Mouse (Mus musculus) MEL (cell line): ENCODE measurements at regions not wholly inside any gene's neighbourhood (a gene's known extent, or its start where the extent isn't known, plus 50 kb on each side); places are given as distances from the start of the nearest gene placed in this dataset.

Experiments used
- DNase-seq: peaks from one replicate; pipeline ENCODE4 v3.0.0; 2011; ENCODE audit warnings: low read depth, low spot score
- H3K27ac ChIP-seq: 2 replicates; pipeline ENCODE4 v1.5.1; 2012; ENCODE audit warnings: low read depth, mild to moderate bottlenecking, control low read depth, low read length, moderate library complexity; ENCODE audit not compliant: control insufficient read depth
- H3K27me3 ChIP-seq, 2 experiments: fragments of 150-350 bp in 1 of 2; sonication (generic) in 1 of 2; 2 replicates each; pipeline ENCODE4 v1.6.1; 2012; ENCODE audit warnings: low read length in 2 of 2, mild to moderate bottlenecking in 2 of 2, improper control_type of control experiment in 1 of 2, moderate library complexity in 1 of 2; ENCODE audit not compliant: insufficient read depth in 2 of 2, control insufficient read depth in 1 of 2
- H3K36me3 ChIP-seq, 2 experiments: 2 replicates each; pipeline ENCODE4 v1.6.1; 2012 to 2014; ENCODE audit warnings: low read length in 2 of 2, improper control_type of control experiment in 1 of 2, inconsistent platforms in 1 of 2, mild to moderate bottlenecking in 1 of 2; ENCODE audit not compliant: insufficient read depth in 2 of 2, control insufficient read depth in 1 of 2
- H3K4me1 ChIP-seq, 2 experiments: fragments of 150-350 bp in 1 of 2; sonication (generic) in 1 of 2; 2 replicates each; pipeline ENCODE4 v1.6.1; 2012; ENCODE audit warnings: low read length in 2 of 2, improper control_type of control experiment in 1 of 2, mild to moderate bottlenecking in 1 of 2; ENCODE audit not compliant: insufficient read depth in 2 of 2, control insufficient read depth in 1 of 2
- H3K4me3 ChIP-seq, 2 experiments: fragments of 150-350 bp in 1 of 2; sonication (generic) in 1 of 2; 2 replicates each; pipeline ENCODE4 v1.5.1; 2012; ENCODE audit warnings: low read depth in 2 of 2, low read length in 2 of 2, mild to moderate bottlenecking in 2 of 2, moderate library complexity in 2 of 2, control low read depth in 1 of 2, improper control_type of control experiment in 1 of 2; ENCODE audit not compliant: control insufficient read depth in 1 of 2, insufficient read depth in 1 of 2
- H3K79me2 ChIP-seq: 2 replicates; pipeline ENCODE4 v1.6.1; 2012; ENCODE audit warnings: mild to moderate bottlenecking, low read length, moderate library complexity; ENCODE audit not compliant: control insufficient read depth, poor library complexity, insufficient read depth
- H3K9ac ChIP-seq: 2 replicates; pipeline ENCODE4 v1.6.1; 2012; ENCODE audit warnings: low read depth, mild to moderate bottlenecking, control low read depth, low read length, moderate library complexity; ENCODE audit not compliant: control insufficient read depth, poor library complexity, severe bottlenecking
- H3K9me3 ChIP-seq: fragments of 150-350 bp; sonication (generic); replicated peaks from 2 replicates; pipeline ENCODE4 v1.6.1; 2012; ENCODE audit warnings: mild to moderate bottlenecking, low read length, improper control_type of control experiment, moderate library complexity; ENCODE audit not compliant: insufficient read depth
- BHLHE40 ChIP-seq: IDR thresholded peaks from 2 replicates; pipeline ENCODE4 v1.6.1; 2012; ENCODE audit warnings: low read depth, mild to moderate bottlenecking, inconsistent platforms, low read length, improper control_type of control experiment, borderline replicate concordance
- CHD1 ChIP-seq: IDR thresholded peaks from 2 replicates; pipeline ENCODE4 v1.6.1; 2012; ENCODE audit warnings: low read depth, mild to moderate bottlenecking, inconsistent platforms, low read length, improper control_type of control experiment
- E2F4 ChIP-seq: IDR thresholded peaks from 2 replicates; pipeline ENCODE4 v1.6.1; 2011; ENCODE audit warnings: low read depth, low read length, improper control_type of control experiment, borderline replicate concordance
- ELF1 ChIP-seq: IDR thresholded peaks from 2 replicates; pipeline ENCODE4 v1.6.1; 2014; ENCODE audit warnings: low read depth, mild to moderate bottlenecking, inconsistent platforms, low read length, improper control_type of control experiment, moderate library complexity
- EP300 ChIP-seq, 2 experiments: IDR thresholded peaks; 2 replicates each; pipeline ENCODE4 v1.6.1; 2011; ENCODE audit warnings: improper control_type of control experiment in 2 of 2, low read length in 2 of 2, low read depth in 1 of 2, mild to moderate bottlenecking in 1 of 2
- ETS1 ChIP-seq: IDR thresholded peaks from 2 replicates; pipeline ENCODE4 v1.6.1; 2012; ENCODE audit warnings: low read depth, mild to moderate bottlenecking, inconsistent platforms, low read length, improper control_type of control experiment, moderate library complexity
- GABPA ChIP-seq: IDR thresholded peaks from 2 replicates; pipeline ENCODE4 v1.6.1; 2012; ENCODE audit warnings: low read depth, mild to moderate bottlenecking, inconsistent platforms, low read length, improper control_type of control experiment, moderate library complexity
- GATA1 ChIP-seq: IDR thresholded peaks from 2 replicates; pipeline ENCODE4 v1.6.1; 2011; ENCODE audit warnings: low read depth, low read length, improper control_type of control experiment
- HCFC1 ChIP-seq: IDR thresholded peaks from 2 replicates; pipeline ENCODE4 v1.6.1; 2012; ENCODE audit warnings: low read depth, mild to moderate bottlenecking, inconsistent platforms, low read length, improper control_type of control experiment, moderate library complexity
- KAT2A ChIP-seq: conservative IDR thresholded peaks from 2 replicates; pipeline ENCODE4 v1.6.1; 2012; ENCODE audit warnings: low read depth, low read length, improper control_type of control experiment, inconsistent platforms
- MAX ChIP-seq: IDR thresholded peaks from 2 replicates; pipeline ENCODE4 v1.6.1; 2011; ENCODE audit warnings: low read length, improper control_type of control experiment
- MYC ChIP-seq: IDR thresholded peaks from 2 replicates; pipeline ENCODE4 v1.6.1; 2011; ENCODE audit warnings: low read depth, mild to moderate bottlenecking, low read length, improper control_type of control experiment, moderate library complexity
- NELFE ChIP-seq: IDR thresholded peaks from 2 replicates; pipeline ENCODE4 v1.6.1; 2011; ENCODE audit warnings: low read depth, low read length, improper control_type of control experiment
- NRF1 ChIP-seq: IDR thresholded peaks from 2 replicates; pipeline ENCODE4 v1.6.1; 2014; ENCODE audit warnings: low read depth, mild to moderate bottlenecking, inconsistent platforms, low read length, improper control_type of control experiment, moderate library complexity; ENCODE audit not compliant: poor library complexity, insufficient read depth, severe bottlenecking
- POLR2AphosphoS2 ChIP-seq: IDR thresholded peaks from 2 replicates; pipeline ENCODE4 v1.6.1; 2011; ENCODE audit warnings: low read length, improper control_type of control experiment
- POLR2AphosphoS5 ChIP-seq: IDR thresholded peaks from 2 replicates; pipeline ENCODE4 v1.6.1; 2012; ENCODE audit warnings: low read depth, borderline replicate concordance, mild to moderate bottlenecking, inconsistent platforms, low read length, moderate library complexity, mixed read lengths
- RAD21 ChIP-seq: IDR thresholded peaks from 2 replicates; pipeline ENCODE4 v1.6.1; 2011; ENCODE audit warnings: mild to moderate bottlenecking, low read depth, low read length, improper control_type of control experiment
- RCOR1 ChIP-seq: IDR thresholded peaks from 2 replicates; pipeline ENCODE4 v1.6.1; 2012; ENCODE audit warnings: low read depth, mild to moderate bottlenecking, inconsistent platforms, low read length, improper control_type of control experiment
- SIN3A ChIP-seq: IDR thresholded peaks from 2 replicates; pipeline ENCODE4 v1.6.1; 2012; ENCODE audit warnings: low read length, improper control_type of control experiment, inconsistent platforms
- TAL1 ChIP-seq: IDR thresholded peaks from 2 replicates; pipeline ENCODE4 v1.6.1; 2012; ENCODE audit warnings: mild to moderate bottlenecking, inconsistent platforms, low read length, moderate library complexity, mixed read lengths
- TCF12 ChIP-seq: IDR thresholded peaks from 2 replicates; pipeline ENCODE4 v1.6.1; 2014; ENCODE audit warnings: low read depth, mild to moderate bottlenecking, inconsistent platforms, low read length, improper control_type of control experiment, moderate library complexity
- UBTF ChIP-seq: IDR thresholded peaks from 2 replicates; pipeline ENCODE4 v1.6.1; 2012; ENCODE audit warnings: low read depth, mild to moderate bottlenecking, inconsistent platforms, low read length, improper control_type of control experiment, moderate library complexity, borderline replicate concordance; ENCODE audit not compliant: insufficient read depth
- USF1 ChIP-seq: IDR thresholded peaks from 2 replicates; pipeline ENCODE4 v1.6.1; 2014; ENCODE audit warnings: low read depth, mild to moderate bottlenecking, inconsistent platforms, low read length, improper control_type of control experiment, moderate library complexity
- USF2 ChIP-seq, 2 experiments: IDR thresholded peaks; 2 replicates each; pipeline ENCODE4 v1.6.1; 2011 to 2012; ENCODE audit warnings: improper control_type of control experiment in 2 of 2, low read length in 2 of 2, borderline replicate concordance in 1 of 2, inconsistent platforms in 1 of 2, low read depth in 1 of 2, mild to moderate bottlenecking in 1 of 2; ENCODE audit not compliant: insufficient read depth in 1 of 2
- ZC3H11A ChIP-seq: IDR thresholded peaks from 2 replicates; pipeline ENCODE4 v1.6.1; 2012; ENCODE audit warnings: low read depth, mild to moderate bottlenecking, inconsistent platforms, low read length, improper control_type of control experiment
- ZMIZ1 ChIP-seq: IDR thresholded peaks from 2 replicates; pipeline ENCODE4 v1.6.1; 2012; ENCODE audit warnings: low read depth, mild to moderate bottlenecking, inconsistent platforms, low read length, improper control_type of control experiment, moderate library complexity
- ZNF384 ChIP-seq: IDR thresholded peaks from 2 replicates; pipeline ENCODE4 v1.6.1; 2012; ENCODE audit warnings: low read depth, mild to moderate bottlenecking, inconsistent platforms, low read length, improper control_type of control experiment

GRCm38 (mm10) chr4:87641551-87641950, 391.6 kb downstream of the Mllt3 start:
- H3K4me3 ChIP-seq, result no peak overlapping the region
- no peaks in the 10 kb centered on the region for H3K79me2 ChIP-seq
- H3K9ac ChIP-seq, result no peak overlapping the region
- no peak overlapping the region for H3K27ac ChIP-seq
- H3K4me1 ChIP-seq, result no peaks in the 10 kb centered on the region
- TF ChIP-seq HCFC1 (no peak), POLR2AphosphoS5 (no peak), TCF12 (no peak), ETS1 (no peak), UBTF (no peak), RAD21 (no peak), TAL1 (no peak), SIN3A (no peak), MAX (no peak), BHLHE40 (no peak), USF1 (no peak), KAT2A (no peak), E2F4 (no peak), NELFE (no peak), MYC (no peak), ELF1 (no peak), POLR2AphosphoS2 (no peak), ZNF384 (no peak)
- TF ChIP-seq, all 39 proteins: peak for 0
- no peaks in the 10 kb centered on the region for H3K9me3 ChIP-seq
- no peaks in the 10 kb centered on the region for H3K36me3 ChIP-seq
- H3K27me3 ChIP-seq, result no peaks in the 10 kb centered on the region; a peak in 1 of 4 replicates
- DNase-seq, result no peak

DNA sequence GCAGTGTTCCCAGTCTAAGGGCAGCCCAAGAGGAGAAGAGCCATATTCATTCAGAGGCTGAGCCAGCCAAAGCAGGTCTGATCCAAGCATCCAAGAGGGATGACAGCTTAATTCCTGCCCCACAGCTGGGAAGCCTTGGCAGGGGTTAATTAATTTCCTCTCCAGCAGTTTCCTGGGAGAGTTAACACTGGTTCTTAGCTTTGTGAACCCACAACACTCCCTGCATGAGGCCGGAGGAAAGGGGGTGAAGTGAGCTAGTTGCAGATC, 394.9 kb downstream of the Mllt3 start:
- H3K27me3 ChIP-seq, result no peaks in the 10 kb centered on the region; a peak in 1 of 4 replicates
- no peaks in the 10 kb centered on the region for H3K36me3 ChIP-seq
- no peaks in the 10 kb centered on the region for H3K9me3 ChIP-seq
- no peak overlapping the region for H3K4me3 ChIP-seq
- DNase-seq, result no peak
- TF ChIP-seq ZC3H11A (no peak), ZMIZ1 (no peak), GATA1 (no peak), RCOR1 (no peak), CHD1 (no peak), ZNF384 (no peak), UBTF (no peak), GABPA (no peak), USF1 (no peak), SIN3A (no peak), MYC (no peak), USF2 (IDR thresholded peaks at IDR 0.05; ENCODE audit: borderline replicate concordance in 1 of 2, insufficient read depth in 1 of 2, low read depth in 1 of 2, low read length in 2 of 2) (no peak), E2F4 (no peak), ELF1 (no peak), EP300 (IDR thresholded peaks at IDR 0.05; ENCODE audit: low read depth in 1 of 2, low read length in 2 of 2) (no peak), BHLHE40 (no peak), NRF1 (no peak)
- TF ChIP-seq, all 39 proteins: peak for 0
- H3K79me2 ChIP-seq, result no peaks in the 10 kb centered on the region
- H3K4me1 ChIP-seq, result no peaks in the 10 kb centered on the region
- no peak overlapping the region for H3K27ac ChIP-seq
- H3K9ac ChIP-seq, result no peak overlapping the region
